Mouse (Mus musculus): ENCODE data around the gene Serpinb2.

DNA sequence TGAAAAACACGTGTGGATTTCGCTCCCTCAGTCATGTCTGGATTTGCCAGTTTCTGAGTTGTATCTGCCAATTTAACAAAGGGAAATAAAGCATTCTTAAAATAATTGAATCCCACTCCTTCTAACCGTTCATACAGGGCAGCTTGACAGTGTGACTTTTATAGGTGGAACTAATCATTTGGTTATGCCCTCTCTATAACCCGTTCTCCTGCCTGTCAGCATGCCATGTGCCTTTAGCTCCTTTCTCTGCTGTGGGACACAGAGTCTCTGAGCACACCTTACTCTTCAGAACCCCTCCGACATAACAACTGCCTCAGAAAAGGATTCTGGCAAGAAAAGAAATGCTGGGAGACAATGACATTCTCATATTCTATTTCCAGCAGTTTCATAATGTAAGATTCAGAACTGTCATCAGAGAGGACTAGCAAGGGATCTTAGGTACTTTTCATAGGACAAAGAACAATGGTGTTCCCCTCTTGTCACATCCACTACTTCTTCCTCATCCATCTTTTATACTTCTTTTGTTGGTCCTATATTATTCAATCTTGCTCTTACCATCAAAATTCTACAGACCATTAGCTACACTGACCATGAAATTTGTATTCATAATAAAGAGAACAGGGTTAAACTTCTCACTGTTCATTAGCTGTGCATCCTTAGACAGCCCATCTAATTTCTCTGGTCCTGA, 18.3 kb downstream of the Serpinb2 start:
- no peak for TF ChIP-seq POLR2A (IDR thresholded peaks at IDR 0.05; ENCODE audit: borderline replicate concordance, low read depth, low read length)
- TF ChIP-seq CTCF (IDR thresholded peaks at IDR 0.05; ENCODE audit: low read depth, low read length), result no peak
